Mouse (Mus musculus) cerebellum, adult 9-10 months (tissue): ENCODE measurements around the gene Armc5.
A peak's percentile ranks its signal among the peaks of the same experiment; 100 is the strongest.

Experiments
- DNase-seq: peaks from one replicate; pipeline ENCODE4 v3.0.0; 2022

The Armc5 gene

GRCm38 (mm10) chr7:128246496-128247391, 9.6 kb downstream of the Armc5 start, which contains the start of gene Tgfb1i1:
Gene Tgfb1i1 (plus strand): TSS chr7:128246812.
- DNase-seq, result peak; percentile 62

DNA sequence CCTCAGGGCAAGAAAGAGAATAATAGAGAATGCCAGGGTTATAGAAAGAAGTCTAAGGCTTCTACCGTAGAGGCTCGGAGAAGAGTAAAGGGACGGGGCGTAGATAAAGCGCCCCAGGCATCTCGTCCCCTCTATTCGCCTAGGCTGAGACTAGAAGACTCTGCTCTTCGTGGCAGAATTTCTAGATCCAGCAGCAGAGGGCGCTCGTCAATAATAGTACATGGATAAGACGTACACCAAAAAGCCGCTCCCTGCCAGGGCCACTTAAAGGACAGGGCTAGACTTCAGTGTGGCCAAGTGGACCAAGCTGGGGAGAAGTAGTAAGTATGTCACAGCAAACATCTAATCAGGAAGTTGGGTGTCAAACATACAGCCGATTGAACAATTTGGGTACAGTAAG, 10.3 kb downstream of the Armc5 start:
- DNase-seq, result peak; percentile 91

GRCm38 (mm10) chr7:128248081-128249042, 11.2 kb downstream of the Armc5 start:
- DNase-seq, result peak; percentile 38

GRCm38 (mm10) chr7:128249998-128250397, 12.9 kb downstream of the Armc5 start:
- no peak for DNase-seq

GRCm38 (mm10) chr7:128251946-128252345, 14.8 kb downstream of the Armc5 start:
- DNase-seq, result peak; percentile 62

- peak; percentile 10 for DNase-seq
Observed at GRCm38 (mm10) chr7:128252609-128253008, 15.5 kb downstream of the Armc5 start.

DNA sequence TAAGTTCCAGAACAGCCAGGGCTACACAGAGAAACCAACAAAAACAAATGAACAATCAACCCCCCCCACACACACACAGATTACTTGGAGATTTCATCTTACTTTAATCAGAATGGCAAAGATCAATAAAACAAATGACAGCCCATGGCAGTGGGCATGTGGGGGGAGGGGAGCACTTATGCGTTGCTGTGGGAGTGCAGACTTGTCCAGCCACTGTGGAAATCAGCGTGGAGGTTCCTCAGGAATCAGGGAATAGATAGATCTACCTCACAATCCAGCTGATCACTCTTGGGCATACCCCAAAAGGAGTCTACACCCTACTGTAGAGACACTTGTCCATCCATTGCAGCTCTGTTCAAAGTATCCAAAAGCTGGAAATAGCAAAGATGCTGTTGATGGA, 17.8 kb downstream of the Armc5 start:
- DNase-seq, result no peak

GRCm38 (mm10) chr7:128255757-128256156, 18.6 kb downstream of the Armc5 start:
- no peak for DNase-seq

DNA sequence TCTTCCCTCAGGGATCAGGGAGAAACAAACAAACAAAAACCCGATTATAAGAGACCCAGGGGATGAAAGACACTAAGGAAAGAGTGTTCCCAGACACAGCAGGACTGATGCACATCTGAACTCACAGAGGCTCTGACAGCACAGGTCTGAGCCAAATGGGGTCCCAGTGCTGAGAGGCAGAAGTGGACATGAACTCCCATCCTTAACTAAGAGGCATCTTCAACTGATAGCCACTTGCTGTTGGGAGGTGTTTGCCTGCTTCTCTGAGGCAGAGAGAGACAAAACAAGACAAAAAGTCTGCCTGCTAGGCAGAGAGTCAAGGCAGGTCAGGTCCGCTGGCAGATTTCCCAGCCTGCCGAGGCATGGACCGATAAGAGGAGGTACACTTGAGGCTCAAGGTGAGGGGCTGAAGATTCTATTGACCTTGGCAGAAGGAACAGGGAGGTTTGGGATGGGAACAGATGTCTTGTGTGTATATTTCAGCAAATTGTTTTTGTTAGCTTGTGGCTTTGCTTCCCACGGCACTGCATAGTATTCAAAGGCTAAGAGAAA, 19.7 kb downstream of the Armc5 start:
- DNase-seq, result no peak

DNA sequence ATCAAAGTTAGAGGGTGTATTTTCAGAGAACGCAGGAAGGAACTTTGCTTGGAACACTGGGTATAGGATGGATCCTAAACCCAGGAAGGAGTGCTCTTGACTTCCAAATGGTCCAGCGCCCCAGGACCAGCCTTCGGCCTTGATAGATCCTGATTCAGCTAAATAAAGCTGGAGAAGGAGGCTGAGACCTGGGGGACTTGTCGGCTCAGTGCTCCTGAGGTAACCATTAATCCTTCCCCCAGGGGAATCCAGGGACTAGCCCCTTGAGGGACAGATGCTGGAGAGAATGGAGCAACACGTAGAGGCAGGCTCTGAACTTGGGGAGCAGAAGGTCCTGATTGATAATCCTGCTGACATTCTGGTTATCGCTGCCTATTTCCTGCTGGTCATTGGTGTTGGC, 28.3 kb downstream of the Armc5 start, which contains the start of gene Slc5a2:
Slc5a2 (plus strand) TSS at position 247 of the 400 bp plus-strand sequence.
- no peak for DNase-seq

- no peak for DNase-seq
Observed at GRCm38 (mm10) chr7:128266056-128266455, 28.9 kb downstream of the Armc5 start.

DNA sequence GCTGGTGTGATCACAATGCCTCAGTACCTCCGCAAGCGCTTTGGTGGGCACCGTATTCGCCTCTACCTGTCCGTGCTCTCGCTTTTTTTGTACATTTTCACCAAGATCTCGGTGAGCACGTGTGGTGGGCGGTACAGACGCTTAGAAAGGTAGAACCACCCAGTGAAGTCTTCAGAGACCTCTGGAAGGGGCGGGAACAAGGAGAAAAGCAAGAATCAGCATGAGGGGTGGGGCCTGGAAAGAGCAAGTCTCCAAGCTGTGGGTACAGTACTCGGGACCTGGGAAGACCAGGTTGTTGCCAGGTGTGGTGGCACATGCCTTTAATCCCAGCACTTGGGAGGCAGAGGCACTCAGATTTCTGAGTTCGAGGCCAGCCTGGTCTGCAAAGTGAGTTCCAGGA, 30.2 kb downstream of the Armc5 start:
- no peak for DNase-seq

DNA sequence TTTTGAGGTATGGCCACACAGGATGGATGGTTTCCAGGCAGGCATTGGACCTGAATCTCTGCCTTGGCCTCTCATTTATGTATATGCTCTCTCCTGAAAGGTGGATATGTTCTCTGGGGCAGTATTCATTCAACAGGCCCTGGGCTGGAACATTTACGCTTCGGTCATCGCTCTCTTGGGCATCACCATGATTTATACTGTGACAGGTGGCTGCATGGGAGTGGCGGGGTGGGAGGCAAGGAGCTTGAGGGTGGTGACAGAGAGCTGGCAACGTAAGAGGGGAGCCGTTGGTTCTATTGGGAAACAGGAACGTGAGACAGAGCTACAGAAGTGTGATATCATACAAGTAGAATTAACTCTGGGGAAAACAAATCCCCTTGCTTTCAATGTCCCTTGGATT, 30.7 kb downstream of the Armc5 start:
- no peak for DNase-seq

- peak; percentile 71 for DNase-seq
Observed at GRCm38 (mm10) chr7:128270431-128270850, 33.3 kb downstream of the Armc5 start.

DNA sequence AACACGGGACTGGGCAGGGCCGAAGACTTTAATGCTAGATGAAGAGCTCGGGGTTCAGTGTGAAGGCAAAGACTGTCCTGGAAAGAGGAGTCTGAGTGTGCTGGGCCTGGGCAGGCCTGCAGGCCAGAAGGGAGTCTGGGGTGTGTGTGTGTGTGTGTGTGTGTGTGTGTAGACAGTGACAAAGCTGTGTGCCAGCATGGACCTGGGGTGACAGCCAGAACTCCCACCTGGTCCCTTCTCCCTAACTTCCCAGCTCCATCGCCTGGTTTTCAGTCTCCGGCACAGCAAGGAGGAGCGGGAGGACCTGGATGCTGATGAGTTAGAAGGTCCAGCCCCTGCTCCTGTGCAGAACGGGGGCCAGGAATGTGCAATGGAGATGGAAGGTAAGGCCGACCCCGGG, 34.4 kb downstream of the Armc5 start:
- DNase-seq, result peak; percentile 41

DNA sequence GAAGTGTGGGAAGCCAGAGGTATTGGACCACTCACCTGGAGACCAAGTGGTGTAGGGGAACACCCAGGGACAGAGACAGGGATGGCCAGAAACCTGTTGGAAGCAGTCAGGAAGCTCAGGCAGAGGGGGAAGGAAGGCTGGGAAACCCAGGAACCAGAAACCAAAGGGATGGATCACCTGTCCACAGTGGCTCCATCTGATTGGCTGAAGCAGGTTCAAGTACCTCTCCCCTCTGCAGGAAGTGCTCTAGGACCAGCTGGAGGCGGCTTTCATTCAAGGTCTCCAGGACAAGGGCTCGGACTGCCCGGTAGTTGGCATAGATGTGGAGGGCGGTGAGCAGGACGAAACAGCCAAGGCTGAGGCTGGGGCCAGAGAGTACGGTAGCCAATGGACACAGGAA, 38.9 kb downstream of the Armc5 start:
- DNase-seq, result no peak

DNA sequence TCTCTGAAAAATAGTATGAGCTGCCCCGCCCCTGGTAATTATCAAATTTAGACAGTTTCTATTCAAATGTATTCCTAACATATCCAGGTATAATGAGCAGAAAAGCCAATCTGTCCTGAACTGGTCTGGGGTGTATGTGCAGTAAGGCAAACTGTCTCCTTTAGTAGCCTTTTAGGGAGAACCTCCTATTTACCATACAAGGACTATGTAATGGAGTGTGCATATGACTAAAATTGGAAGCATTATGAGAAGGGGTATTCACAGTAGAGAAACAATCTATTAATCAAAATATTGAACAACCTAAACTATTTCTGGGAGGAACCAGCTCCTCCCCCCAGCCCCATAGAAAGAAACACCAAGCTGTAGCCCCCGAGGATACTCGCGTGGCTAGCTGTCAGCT, 42.6 kb downstream of the Armc5 start:
- no peak for DNase-seq

DNA sequence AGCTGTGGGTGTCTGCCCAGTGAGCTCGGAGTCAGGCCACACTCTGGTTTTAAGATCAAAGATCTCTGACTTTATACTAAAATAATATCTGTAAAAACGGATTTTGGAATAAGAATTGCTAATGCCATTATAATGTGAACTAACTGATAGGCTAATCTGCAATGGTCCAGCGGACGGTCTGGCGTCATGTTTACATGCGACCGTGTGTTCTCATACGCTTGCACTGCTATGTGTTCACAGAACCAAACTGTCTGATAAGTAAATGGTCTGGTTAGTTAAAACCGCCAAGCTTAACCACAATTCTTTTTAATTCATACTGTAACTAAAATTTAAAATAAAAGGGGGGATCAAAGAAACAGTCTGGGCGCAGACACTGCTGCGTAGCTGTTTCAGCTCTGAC, 44.6 kb downstream of the Armc5 start:
- no peak for DNase-seq

GRCm38 (mm10) chr7:128282532-128283244, 45.5 kb downstream of the Armc5 start:
- DNase-seq, result no peak

- no peak for DNase-seq
Observed at GRCm38 (mm10) chr7:128284047-128284446, 46.9 kb downstream of the Armc5 start.

- no peak for DNase-seq
Observed at GRCm38 (mm10) chr7:128285060-128285459, 47.9 kb downstream of the Armc5 start.

- no peak for DNase-seq
Observed at GRCm38 (mm10) chr7:128288923-128289544, 51.9 kb downstream of the Armc5 start.
